Mouse (Mus musculus): Measurements from ENCODE around the gene Elmsan1.
"Not testable (repeated sequence)": the region's sequence is repeated elsewhere in the genome, so short reads cannot be mapped to it uniquely, and the experiment has no call there.

The Elmsan1 gene

DNA sequence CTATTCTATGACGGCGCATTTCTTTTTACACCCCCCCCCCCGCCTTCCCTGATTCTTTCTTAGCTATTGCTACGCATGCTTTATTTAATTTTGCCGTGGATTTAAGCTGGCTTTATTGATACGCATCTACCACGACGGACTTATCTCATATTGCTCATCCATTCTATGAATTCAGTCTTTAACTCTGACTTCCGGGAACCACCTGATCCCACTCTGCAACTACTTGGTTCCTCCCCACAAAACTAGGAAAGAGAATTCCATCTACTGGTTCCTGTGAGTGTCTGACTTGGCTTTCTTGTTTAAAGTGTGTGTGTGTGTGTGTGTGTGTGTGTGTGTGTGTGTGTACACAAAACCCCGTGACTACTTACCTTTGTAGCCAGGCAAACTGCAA lies 70.1 kb downstream of the Elmsan1 start:
- DNase-seq (ENCODE audit: low spot score) = no peak

DNA sequence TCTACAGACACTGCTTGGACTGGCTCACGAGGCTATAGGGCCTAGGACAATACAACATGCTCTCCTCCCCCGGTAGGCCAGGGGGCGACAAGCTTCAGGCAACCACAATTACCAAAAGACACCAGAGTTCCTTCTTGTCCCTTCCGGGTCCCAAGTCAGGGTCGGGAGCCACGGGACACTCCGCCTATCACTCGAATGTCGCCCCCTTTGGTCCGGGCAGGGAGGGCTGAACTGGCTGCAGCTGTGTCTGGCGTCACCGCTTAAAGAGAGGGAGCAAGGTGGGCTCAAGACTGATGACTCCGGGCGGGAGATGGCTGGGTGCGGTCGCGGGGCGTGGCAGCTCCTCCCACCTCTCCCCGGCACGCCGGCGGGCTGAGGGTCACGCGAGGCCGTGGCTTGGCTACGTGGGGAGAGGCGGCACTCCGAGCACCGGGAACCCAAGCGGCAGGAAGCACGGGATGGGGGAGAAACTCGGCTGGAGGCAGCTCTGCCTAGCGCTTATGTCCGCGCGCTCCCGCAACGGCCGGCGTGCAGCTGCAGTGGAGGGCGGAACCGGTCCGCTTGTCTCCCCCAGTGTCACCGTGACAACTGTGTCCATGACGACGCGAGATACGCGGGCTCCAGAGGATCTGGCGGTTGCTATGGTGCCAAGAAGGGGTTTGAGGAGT lies 70.6 kb downstream of the Elmsan1 start, which contains the start of gene Pnma1:
Pnma1 (minus strand) TSS at position 536 of the 668 bp plus-strand sequence.
- DNase-seq (ENCODE audit: low spot score) = no peak

DNA sequence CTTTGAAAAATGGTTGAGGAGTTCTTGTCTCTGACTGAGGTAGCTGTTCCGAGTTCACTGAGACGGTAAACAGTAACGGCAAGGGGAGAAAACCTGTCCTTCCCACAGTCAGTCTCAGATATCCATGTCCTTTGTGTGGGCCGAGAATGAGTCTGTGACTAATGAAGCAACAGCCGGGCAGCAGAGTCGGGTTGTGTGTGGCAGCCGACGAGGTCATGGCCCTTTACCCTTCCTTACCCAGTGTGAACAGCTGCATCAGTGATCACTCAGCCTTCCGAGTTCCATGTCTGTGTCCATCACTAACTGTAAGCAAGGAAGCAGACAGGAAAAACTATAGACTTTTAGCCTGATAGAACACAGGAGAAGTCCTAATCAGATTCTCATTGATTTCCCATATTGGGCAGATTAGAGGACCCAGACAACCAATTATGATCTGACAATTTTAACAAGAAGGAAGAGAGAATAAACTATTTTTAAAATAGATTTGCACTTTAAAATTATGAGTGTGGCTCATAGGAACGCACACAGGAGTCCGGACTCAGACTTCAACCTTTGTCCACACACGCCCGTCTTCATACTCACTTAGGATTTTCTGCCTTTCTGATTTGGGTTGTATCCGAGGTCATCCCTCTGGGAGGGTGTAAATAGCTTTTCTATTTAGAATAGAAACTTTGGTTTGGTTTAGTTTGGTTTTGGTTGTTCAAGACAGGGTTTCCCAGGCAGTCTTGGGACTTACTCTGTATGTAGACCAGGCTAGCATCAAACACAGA lies 76.2 kb downstream of the Elmsan1 start:
- DNase-seq (ENCODE audit: low spot score) = no peak

DNA sequence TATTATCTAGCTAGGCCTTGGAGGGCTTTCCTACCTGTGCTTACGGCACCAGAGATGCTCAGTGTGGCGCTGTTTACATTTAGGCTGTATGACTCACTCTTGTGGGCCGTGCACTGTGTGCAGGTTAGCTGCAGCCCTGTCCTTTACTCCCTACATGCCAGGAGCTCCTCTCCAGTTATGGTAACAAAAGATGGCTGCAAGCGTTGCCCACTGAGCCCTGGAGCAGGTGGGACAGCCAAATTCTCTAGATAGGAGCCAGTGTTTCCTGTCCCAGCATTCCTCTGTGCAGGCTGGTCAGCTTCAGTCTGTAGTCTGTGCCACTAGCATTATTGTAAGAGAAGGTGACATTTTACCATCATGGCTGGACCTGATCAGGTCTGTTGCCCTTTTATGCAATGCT lies 77.4 kb downstream of the Elmsan1 start:
- DNase-seq (ENCODE audit: low spot score) = no peak

DNA sequence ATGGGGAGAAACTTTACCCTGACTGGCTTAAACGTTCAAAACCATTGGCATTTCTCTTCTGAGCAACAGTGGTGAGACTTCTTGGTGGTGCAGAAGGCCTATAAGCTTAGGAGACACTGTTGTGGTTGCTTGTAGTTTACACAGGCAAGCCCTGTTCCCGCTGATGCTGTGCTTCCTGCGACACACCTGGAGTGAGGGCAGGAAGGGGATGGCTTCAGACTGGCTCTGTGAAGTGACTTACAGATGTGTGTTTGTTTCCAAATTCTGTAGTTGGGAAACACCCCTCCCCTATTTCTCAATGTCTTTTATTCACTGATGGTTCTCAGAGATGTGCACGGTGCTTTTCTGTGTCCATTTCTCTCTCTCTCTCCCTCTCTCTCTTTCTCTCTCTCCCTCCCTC lies 78.5 kb downstream of the Elmsan1 start:
- DNase-seq (ENCODE audit: low spot score) = no peak

DNA sequence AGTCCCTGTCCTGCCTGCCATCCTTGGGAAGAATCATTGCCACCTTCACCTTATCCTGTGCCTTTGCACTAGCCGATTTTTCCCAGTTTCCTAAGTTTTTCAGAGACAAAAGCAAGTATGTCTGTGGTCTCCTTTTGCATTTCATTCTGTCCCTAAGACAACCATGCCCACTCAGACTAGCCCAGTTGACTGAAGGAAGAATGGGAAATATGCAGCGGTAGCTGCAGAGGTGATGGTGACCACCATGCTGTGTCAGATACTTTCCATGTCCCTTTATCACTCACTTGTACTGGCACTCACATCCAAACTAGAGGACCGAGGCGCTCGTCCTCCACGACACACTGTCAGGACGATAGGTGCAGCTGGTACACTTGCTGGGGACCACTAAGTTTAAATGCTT lies 81.5 kb downstream of the Elmsan1 start:
- DNase-seq (ENCODE audit: low spot score) = no peak

DNA sequence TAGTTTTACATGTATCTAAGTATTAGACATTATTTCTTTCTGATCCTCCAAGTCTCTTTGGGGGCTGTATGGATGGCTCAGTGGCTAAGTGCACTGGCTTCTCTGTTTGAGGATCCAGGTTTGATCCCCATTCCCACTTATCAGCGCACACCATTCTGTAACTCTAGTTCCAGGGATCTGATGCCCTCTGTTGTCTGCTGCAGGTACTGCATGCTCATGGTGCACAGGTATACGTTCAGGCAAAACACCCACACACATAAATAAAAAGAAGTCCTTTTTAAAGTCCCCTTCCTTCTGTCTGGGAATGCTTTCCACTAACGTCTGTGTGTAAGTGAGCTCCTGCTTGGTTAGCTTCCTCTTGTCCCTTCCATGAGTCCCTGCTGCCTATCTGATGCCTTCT lies 86.4 kb downstream of the Elmsan1 start:
- no peak for DNase-seq (ENCODE audit: low spot score)

DNA sequence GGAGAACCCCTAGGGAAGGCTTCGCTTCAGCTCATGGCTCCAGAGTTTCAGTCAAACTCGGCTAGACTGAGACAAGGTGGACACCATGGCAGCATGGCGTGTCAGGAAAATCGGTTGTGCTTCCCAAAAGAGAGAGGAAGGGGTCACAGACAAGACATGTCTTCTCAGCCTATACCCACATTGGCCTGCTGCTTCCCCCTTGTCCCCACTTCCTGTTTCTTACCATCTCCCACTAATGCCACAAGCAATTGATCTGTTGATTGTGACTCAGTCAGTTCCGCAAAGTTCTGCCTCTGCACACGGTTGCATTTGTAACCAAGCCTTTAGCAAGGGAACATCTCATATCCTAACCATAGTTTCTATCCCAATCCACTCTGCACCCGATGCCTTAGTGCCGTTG lies 88.8 kb downstream of the Elmsan1 start:
- DNase-seq (ENCODE audit: low spot score) = no peak

DNA sequence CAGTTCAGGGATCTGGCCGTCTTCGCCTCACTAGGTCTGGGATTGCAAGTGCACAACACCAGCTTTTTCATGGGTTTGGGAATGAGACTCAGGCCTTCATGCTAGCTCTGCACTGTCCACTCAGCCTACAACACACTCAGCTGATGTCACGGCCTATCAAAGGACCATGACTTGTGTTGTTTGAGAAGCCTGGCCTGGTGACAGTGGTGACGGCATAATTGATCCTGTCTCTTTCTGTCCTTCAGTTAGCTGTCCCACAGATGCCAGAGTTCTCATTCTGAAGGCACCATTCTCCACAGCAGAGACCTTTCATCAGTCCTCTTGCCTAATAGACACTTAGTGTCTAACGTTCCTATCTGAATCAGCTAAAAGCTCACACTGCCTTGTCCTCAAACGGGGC lies 90.1 kb downstream of the Elmsan1 start:
- DNase-seq (ENCODE audit: low spot score) = no peak

DNA sequence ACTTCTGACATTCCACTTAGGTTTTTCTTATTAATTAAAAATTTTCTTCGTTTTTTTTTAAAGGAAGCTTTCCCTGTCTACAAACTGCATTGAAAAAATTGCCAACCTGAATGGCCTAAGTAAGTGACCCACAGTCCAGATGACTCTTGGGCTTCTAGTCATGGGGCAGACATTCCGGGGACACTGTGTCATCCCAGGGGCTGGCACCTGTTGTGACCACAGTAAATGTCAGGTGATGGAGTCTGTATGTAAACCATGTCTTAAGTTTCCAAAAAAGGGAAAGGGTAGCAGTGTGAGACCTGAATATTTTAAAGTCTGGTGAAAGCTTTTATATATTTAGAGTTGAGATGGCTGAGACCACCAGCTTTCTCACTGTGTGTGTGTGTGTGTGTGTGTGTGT lies 91.8 kb downstream of the Elmsan1 start:
- DNase-seq (ENCODE audit: low spot score) = no peak

DNA sequence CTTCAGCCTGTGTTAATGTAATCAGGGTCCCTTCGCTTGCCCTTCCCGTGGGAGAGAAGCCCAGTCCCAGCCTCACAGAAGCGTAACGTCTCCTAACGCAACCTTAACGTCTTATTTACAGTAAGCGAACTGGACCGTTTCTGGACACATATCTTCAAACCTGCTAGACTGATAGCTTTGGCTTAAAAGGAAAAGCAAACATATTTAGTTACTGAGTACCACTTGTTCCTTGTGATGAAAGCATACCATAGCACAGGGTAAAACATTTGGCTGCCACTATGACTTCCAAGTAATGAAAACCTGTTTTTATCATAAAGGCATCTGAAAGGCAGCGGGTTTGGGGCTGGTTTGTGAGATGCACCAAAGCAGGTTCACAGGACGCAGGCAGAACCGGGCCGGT lies 92.8 kb downstream of the Elmsan1 start:
- no peak for DNase-seq (ENCODE audit: low spot score)

DNA sequence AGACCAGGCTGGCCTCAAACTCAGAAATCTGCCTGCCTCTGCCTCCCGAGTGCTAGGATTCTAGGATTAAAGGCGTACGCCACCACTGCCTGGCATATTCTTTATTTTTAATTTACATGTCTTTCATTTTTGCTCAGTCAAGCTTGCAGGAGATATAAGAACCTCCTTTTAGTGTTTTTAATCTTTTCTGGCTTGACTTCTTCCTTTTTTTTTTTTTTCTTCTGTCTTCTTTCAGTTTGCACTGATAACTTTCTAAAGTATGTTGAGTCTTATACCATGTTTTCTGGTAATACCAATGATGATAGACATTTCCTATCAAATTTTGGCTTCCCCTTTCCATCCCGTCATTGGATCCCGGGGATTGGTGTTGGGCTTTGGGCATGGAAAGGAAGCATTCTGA lies 99.1 kb downstream of the Elmsan1 start:
- DNase-seq (ENCODE audit: low spot score) = no peak

DNA sequence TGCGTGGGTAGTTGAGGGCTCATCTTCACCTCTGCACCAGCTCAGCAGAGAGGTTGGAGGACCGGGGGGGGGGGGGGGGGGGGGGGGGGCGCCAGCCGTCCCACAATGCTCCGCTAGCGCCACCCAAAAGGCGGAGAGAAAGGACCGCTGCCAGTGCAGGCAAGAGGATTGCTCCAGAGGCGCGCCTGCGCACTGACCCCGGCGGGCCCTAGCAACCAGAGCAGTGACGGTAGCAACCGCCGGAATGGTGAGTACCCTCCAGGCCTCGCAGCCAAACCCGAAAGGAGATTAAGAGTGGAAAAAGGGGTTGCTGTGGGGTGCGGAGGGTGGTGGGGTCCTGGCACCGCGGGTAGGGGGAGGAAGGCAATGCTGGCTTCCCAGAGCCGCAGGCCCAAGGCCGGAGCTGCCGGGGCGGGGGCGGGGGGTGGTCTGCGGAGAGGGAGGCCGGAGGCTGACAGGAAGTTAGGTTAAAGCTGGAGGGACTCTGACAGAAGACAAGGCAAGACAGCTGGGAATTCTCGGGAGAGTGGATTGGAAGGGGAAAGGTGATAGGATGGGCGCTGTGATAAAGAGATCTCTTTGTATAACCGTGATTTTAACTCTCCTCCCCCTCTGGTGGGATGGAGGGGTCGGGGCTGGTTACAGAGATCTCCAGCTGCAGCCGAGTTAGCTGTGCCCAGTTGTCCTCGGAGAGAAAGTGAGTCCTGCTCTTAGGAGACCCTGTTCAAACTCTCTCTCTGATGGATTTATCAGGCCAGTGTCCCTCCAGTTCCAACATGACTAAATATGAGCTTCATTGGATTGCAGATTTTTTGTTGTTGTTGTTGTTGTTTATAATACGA lies 104.3 kb downstream of the Elmsan1 start, which contains the start of gene Dnal1:
Dnal1 (plus strand) TSS at position 214 of the 842 bp plus-strand sequence.
- DNase-seq (ENCODE audit: low spot score) = peak; percentile 63

DNA sequence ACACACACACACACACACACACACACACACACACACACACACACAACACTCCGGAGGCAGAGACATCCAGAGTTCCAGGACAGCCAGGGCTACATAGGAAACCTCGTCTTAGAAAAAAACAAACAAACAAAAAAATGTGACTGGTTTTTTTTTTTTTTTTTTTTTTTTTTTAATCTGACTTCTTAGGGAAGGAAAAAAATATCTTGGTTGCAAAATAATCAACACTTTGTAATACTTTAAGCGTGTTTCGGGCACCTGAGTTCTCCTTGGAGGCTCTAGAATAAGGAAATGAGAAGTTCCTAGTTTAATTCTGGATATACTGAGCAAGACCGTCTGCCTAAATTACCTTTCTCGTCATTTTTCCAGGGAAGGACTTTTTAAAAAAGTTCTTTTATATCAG lies 105.0 kb downstream of the Elmsan1 start:
- DNase-seq (ENCODE audit: low spot score) = no peak

DNA sequence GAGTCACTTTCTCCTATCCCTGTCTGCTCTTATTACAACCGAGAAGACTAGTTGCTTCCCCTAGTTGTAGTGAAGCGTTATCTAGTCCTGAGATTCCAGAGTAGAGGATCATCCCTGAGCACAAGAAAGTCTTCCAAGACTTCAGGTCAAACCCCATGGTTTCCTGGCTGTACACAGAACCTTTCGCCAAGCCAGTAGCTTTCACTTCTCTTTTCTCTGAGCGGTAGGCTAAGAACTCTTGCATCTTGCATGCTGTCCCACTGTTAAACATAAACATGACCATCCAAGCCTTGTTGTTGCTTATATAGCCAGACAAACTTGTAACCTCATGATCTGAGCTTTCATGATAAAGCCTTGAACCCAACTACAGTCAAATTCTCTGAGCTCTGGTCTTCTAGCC lies 107.9 kb downstream of the Elmsan1 start:
- no peak for DNase-seq (ENCODE audit: low spot score)

DNA sequence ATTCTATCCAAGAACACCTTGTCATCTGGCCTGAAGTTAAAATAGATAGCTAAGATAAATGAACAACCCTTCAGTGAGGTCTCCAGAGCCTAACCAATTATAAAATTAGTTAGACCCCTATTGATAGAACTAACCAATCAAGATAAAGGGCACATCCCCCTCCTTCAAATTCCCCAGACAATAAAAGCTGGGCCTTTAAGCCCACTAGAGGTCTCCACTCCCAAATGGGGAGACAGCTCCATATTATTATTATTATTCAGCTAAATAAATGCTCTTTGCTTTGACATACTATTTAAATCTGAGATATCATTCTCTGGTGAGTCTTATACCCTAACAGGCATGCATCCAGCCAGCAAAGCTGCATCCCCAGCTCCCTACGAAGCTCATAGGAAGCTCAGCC lies 108.8 kb downstream of the Elmsan1 start:
- no peak for DNase-seq (ENCODE audit: low spot score)

DNA sequence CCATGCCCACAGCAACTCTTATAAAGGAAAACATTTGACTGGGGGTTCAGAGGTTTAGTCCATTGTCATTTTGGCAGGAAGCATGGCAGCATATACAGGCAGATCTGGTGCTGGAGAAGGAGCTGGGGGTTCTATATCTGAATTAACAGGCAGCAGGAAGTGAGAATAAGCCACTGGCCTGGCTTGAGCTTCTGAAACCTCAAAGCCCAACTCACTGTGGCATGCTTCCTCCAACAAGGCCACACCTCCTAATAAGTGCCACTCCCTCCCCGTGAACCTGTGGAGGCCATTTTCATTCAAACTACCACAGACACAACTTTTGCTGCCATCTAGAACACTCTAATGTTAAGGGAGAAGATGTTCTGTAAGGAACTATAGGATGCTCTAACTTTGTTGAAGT lies 111.0 kb downstream of the Elmsan1 start:
- no peak for DNase-seq (ENCODE audit: low spot score)

DNA sequence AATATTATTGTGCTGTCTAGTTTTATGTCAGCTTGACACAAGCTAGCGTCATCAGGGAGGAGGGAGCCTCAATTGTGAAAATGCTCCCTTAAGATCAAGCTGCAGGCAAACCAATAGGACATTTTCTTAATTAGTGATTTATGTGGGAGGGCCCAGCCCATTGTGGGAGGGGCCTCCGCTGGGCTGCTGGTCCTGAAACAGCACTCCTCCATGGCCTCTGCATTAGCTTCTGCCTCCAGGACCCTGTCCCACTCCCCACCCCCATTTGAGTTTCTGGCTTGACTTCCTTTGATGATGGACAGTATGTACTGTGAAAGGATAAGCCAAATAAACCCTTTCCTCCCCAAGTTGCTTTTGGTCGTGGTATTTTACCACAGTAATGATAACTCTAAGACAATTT lies 111.7 kb downstream of the Elmsan1 start:
- DNase-seq (ENCODE audit: low spot score) = no peak

DNA sequence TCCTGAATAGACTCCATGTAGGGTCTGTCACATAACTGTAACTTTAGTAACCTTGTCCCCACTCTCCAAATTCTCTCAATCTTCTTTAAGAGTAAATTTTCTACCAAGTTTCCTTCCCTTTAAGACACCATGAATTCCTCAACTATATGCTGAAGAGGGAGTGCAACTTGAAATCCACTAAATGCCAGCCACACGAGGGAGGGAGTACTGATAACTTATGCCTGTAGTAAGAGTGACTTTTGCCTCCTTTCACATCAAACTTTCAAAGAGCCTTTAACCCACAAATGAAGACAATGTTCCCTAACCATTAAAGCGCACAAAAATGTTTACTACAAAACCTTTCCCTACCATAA lies 117.2 kb downstream of the Elmsan1 start:
- no peak for DNase-seq (ENCODE audit: low spot score)

DNA sequence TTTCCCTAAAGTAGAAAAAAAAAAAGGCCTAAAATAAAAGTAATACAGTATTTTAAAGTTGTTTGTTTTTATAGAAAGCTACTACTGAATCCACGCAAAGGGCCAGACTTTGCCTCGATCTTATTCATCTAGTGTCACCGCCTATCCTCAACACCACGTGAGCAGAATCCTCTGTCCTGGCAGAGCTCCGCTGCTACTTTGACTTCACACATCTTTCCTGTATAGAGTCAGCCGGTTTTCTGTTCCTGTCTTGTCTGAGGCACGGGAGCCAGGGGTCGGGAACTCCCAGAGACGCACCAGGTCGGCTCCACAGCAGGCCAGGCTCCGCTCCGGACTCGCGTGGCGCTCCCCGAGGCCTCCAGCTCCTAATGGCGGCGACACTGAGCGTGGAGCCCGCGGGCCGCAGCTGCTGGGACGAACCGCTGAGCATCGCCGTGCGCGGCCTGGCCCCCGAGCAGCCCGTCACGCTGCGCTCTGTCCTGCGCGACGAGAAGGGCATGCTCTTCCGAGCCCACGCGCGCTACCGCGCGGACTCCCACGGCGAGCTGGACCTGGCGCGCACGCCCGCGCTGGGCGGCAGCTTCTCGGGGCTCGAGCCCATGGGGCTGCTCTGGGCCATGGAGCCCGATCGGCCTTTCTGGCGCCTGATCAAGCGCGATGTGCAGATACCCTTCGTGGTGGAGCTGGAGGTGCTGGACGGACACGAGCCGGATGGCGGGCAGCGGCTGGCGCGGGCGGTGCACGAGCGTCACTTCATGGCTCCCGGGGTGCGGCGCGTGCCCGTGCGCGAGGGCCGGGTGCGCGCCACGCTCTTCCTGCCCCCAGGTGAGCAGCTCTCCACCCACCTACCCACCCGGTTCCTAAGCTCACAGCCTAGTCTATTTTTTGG lies 117.8 kb downstream of the Elmsan1 start, which contains the start of gene Acot6:
Acot6 (plus strand) TSS at position 51 of the 889 bp plus-strand sequence.
- DNase-seq (ENCODE audit: low spot score) = not testable (repeated sequence)

DNA sequence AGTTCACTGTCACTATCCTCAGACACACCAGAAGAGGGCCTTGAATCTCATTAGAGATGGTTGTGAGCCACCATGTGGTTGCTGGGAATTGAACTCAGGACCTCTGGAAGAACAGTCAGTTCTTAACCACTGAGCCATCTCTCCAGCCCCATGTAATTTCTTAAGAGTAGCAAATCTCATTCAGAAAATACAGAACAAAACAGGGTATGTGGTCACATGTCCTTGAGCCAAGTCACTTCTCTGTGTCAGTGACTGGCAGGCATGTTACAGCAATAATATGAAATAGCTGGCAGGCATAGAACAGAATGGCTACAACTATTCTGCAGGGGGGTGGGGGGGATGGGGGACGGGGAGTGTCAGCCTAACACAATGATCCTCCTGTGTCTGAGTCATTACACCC lies 118.6 kb downstream of the Elmsan1 start:
- DNase-seq (ENCODE audit: low spot score) = no peak

DNA sequence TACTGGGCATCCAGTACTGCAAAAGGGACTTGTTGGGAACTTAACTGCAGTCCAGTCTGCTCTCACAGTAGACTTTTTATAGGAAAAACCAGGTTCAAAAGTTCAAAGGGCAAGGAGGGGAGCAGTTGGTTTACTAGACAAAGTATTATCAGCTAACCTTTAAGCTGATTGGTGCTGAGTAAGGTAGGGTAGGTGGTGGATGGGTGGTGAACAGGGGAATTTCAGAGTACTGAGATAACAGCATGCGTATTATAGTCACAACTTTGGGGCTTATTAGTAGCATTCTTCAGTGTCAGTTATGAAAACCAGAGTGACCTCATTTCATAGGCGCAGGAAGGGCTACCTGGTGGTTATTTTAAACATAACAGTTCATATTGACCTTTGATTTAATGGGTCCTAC lies 119.1 kb downstream of the Elmsan1 start:
- no peak for DNase-seq (ENCODE audit: low spot score)
